Mouse (Mus musculus) induced T-regulatory cell, adult 2 months (primary cell): ENCODE data around the gene Cox6b1.

ENCODE experiments used
- DNase-seq: peaks from one replicate; pipeline ENCODE4 v3.0.0-alpha.2; 2012; ENCODE audit warnings: low read depth

Gene Cox6b1

GRCm38 (mm10) chr7:30586455-30587020, 39.4 kb downstream of the Cox6b1 start:
- DNase-seq = no peak

GRCm38 (mm10) chr7:30585170-30585569, 40.8 kb downstream of the Cox6b1 start:
- DNase-seq = no peak

- DNase-seq = no peak
Measured at GRCm38 (mm10) chr7:30584339-30584738, 41.6 kb downstream of the Cox6b1 start.

GRCm38 (mm10) chr7:30581547-30581946, 44.4 kb downstream of the Cox6b1 start:
- DNase-seq = no peak

GRCm38 (mm10) chr7:30579950-30580349, 46.0 kb downstream of the Cox6b1 start:
- no peak for DNase-seq

- no peak for DNase-seq
Measured at GRCm38 (mm10) chr7:30572969-30573368, 53.0 kb downstream of the Cox6b1 start.

GRCm38 (mm10) chr7:30572389-30572788, 53.6 kb downstream of the Cox6b1 start:
- DNase-seq = no peak

GRCm38 (mm10) chr7:30567555-30567954, 58.4 kb downstream of the Cox6b1 start:
- DNase-seq = no peak
